Mouse (Mus musculus) kidney, adult 8-10 months (tissue): ENCODE results near the gene Trim38.

Source experiments
- DNase-seq, 2 experiments: peaks; one replicate each; pipeline ENCODE4 v3.0.0; 2022

Gene Trim38

DNA sequence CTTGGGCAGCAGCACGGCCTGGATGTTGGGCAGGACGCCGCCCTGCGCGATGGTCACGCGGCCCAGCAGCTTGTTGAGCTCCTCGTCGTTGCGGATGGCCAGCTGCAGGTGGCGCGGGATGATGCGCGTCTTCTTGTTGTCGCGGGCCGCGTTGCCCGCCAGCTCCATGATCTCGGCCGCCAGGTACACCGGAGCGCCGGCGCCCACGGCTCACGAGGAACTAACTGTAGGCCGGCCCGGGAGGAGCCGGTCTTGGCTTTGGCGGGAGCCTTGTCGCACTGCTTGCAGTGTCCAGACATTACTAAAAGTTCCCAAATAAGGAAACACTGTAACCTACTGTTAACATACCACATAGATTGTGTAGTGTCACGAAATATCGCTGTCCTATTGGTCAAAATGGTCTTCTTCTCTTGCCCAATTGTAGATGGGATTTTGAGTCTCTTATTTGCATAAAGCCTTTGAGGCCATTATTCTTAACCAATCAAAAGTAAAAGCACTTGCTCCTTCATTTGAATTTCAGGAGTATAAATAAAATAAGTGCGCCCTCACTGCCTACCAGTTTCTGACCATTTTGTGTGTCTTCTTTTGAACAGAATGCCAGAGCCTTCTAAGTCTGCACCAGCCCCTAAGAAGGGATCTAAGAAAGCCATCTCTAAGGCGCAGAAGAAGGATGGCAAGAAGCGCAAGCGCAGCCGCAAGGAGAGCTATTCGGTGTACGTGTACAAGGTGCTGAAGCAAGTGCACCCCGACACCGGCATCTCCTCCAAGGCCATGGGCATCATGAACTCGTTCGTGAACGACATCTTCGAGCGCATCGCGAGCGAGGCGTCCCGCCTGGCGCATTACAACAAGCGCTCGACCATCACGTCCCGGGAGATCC lies 23.3 kb upstream of the Trim38 start, which contains the start of gene Hist1h2bb:
Hist1h2bb (plus strand) TSS at position 534 of the 880 bp plus-strand sequence.
- peak; percentile 59 to 86 for DNase-seq

DNA sequence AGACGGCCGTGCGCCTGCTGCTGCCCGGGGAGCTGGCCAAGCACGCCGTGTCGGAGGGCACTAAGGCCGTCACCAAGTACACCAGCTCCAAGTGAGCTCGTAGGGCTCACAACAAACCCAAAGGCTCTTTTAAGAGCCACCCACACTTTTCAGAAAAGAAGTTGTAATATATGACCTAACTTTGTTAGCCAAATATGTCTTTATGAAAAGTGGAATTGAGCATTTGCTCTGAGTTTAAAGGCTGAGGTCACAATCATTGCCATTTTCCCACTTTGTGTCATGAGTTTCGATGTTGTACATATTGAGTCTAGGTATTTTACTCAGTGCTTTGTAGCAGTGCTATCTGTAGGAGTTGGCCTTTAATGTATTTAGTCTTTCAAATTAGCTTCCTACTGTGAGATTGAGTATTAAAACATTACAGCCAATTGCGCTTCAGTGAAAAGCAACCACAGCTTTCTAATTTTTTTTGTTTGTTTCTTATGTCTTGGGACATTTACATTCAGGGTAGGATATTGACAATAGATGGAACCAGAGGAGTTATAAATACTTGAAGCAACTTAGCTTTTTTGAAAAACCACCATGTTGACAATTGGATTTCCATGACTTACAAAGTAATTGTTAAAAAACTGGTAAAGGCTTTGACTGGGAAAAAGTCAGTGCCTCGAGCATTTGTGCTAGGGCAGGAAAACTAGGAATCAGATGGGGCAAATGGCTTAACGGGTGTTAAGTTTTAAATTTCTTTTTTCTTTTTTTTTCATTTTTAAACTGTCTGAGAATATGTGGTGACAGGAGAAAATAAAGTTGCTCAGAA lies 22.4 kb upstream of the Trim38 start:
- no peak for DNase-seq

DNA sequence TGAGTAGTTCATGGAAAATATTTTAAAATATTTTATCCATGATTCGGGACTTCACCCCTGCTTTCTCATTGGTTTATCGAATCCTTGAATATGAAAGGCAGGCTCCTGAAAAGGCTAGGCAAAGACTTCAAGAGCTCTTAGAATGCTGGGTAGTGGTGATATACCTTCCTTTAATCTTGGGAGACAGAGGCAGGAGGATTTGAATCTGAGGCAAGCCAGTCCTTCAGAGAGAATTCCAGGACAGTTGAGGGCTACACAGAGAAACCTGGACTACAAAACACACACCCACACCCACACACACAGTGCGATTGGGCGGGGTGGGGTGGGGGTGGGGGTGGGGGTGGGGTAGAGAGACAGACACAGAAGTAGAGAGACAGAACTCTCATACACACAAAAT lies 21.8 kb upstream of the Trim38 start:
- DNase-seq, result no peak

DNA sequence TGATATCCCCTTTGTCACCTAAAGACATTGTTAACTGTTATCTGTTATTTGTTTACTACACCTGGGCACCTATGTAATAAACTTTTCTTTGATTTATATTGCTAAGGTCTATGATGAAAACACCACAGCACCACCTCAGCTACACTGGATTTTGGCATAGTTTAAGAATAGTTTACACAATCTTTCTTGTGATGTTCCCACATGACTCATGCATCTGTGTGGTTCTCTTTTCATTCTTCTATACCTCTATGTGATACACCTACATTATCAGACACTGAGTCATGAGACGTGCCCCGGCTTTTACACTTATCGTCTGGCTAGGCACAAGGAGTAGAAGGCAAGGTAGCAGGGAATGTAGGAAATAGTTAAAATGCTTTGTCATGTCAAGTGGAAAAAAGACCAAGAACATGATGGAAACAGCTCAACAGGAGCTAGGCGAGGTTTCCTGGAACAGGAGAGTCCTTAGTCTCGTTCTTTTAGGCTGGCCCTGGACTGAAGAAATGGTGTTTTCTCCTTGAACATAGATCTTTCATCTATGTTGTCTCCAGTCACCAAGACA lies 20.1 kb upstream of the Trim38 start:
- DNase-seq, result no peak

DNA sequence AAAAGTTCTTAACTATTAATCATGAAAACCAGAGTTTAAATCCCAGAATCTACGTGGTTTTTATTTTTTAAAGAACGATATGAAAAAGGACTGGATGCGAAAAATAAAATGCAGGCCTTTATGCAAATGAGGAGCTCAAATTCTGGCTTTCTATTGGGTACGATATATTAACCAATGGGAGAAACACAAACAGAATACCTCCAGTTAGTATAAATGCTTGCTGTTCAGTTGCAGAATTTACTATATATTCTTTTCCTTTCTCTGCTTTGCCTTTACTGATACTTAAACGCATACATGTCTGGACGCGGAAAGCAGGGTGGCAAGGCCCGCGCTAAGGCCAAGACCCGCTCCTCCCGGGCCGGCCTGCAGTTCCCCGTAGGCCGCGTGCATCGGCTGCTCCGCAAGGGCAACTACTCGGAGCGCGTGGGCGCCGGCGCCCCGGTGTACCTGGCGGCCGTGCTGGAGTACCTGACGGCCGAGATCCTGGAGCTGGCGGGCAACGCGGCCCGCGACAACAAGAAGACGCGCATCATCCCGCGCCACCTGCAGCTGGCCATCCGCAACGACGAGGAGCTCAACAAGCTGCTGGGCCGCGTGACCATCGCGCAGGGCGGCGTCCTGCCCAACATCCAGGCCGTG lies 18.8 kb upstream of the Trim38 start, which contains the start of gene Hist1h2ab:
Hist1h2ab (plus strand) TSS at position 288 of the 639 bp plus-strand sequence.
- peak in 1 of 2 experiments; percentile 32 for DNase-seq

DNA sequence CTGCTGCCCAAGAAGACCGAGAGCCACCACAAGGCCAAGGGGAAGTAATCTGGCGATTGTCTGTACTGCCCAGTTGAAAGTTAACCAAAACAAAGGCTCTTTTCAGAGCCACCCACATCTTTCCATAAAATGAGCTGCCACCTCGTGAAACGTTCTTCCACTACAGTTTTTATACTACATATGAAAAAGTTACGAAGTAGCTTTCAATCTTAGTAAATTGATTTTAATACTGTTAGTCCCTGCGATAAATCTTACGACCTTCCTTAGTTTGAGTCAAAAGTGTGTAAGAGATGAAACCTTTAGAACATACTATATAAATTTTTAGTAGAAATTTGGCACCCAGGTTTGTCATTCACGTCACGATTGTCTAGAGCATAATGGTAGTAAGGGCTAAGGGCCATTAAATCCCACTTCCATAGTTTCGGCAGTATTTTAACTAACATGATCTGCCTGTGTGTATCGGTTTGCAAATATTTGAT lies 18.2 kb upstream of the Trim38 start:
- DNase-seq, result no peak

DNA sequence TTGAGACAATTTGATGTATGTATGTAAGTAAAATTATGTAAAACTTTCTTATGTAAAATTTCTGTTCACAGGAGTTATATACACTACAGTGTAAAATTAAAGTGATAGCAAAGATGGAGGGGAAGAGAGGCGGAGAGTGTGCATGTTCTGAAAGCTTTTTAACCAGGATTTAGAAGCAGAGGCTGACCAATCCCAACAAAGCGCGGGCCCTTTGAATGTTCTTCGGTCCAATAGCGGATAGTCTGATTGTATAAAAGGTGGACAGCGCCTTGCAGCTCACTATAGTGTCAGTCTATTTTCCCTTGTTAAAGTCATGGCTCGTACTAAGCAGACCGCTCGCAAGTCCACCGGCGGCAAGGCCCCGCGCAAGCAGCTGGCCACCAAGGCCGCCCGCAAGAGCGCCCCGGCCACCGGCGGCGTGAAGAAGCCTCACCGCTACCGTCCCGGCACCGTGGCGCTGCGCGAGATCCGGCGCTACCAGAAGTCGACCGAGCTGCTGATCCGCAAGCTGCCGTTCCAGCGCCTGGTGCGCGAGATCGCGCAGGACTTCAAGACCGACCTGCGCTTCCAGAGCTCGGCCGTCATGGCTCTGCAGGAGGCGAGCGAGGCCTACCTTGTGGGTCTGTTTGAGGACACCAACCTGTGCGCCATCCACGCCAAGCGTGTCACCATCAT lies 17.5 kb upstream of the Trim38 start, which contains the start of gene Hist1h3b:
Hist1h3b (plus strand) TSS at position 201 of the 675 bp plus-strand sequence.
- peak; percentile 66 to 84 for DNase-seq

DNA sequence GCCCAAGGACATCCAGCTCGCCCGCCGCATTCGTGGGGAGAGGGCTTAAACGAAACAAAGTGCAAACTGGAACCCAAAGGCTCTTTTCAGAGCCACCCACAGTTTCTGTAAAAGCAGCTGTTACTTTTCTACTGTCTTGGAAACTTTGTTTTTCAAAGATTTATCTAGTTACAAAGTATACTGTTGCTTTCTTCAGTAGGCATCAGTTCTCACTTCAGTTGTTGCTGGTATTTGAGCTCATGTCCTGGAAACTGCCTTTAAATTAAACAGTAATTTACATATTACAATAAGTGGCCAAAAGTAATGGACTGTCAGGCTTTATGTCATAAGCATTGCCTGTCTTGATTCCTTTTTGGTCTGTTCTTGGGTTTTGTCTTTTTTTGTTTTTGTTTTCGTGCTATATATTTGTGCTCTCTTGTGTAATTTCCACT lies 17.0 kb upstream of the Trim38 start:
- DNase-seq, result no peak

DNA sequence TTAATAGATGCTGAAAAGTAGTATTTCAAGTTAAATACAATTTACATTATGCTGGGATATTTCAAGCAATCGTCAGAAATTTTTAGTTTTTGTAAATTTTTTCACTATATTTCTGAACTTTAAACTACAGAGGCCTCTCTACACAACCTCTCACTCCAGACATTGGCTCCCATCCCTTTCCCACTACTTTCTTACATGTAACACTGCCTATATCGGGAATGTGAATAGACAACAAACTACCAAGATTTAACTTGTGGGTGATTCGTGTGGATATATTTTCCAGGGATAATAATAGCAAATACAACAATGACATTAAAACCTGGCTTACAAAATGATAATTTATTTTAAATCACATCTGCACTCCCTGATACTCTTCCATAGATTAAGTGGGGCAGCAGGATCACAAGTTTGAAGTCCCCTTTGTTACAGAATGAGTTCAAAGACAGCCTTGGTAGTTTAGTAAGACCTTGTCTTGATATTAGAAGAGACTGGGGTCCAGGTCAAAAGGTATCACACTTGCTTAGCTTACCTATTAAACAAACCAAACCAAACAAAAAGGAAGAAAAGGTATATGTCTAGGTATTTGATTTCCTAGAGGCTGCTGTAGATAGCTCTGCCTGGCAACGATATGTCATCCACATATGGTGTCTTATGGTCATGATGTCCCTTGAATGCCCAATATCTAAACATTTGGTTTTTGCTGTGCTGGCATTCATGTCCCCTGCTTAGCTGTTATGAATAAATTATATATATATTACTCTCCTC lies 16.2 kb upstream of the Trim38 start:
- DNase-seq, result no peak

DNA sequence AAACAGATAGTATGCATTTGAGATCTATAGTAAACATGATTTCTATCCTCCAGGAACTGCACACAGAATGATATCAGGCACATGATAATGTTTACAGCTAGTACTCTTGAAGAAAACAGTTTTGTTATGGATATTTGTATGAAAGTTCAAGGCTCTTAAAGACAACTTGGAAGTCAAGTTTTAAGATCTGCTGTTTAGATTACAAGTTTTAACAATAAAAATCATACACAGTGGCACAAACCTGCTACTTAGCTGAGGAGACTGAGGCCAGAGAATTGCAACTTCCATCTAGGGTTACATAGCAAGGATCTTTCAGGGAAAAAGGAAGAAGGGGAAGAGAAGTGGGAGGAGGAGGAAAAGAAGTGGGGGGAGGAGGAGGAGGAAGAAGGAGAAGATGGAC lies 14.7 kb upstream of the Trim38 start:
- DNase-seq, result no peak

DNA sequence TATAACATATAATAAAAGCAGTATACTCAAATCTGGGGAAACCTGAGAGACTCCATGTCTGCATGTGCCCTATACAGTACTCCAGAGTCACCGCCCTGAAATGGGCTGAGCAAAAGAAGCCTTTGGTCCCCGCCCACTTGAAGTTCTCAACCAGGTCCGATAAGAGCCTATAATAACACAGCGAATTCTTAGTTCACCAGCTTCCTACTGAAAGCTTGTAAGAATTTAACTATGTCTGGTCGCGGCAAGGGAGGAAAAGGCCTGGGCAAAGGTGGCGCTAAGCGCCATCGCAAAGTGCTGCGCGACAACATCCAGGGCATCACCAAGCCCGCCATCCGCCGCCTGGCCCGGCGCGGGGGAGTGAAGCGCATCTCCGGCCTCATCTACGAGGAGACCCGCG lies 12.9 kb upstream of the Trim38 start, which contains the start of gene Hist1h4b:
Hist1h4b (plus strand) TSS at position 224 of the 400 bp plus-strand sequence.
- DNase-seq, result peak; percentile 89 to 92

DNA sequence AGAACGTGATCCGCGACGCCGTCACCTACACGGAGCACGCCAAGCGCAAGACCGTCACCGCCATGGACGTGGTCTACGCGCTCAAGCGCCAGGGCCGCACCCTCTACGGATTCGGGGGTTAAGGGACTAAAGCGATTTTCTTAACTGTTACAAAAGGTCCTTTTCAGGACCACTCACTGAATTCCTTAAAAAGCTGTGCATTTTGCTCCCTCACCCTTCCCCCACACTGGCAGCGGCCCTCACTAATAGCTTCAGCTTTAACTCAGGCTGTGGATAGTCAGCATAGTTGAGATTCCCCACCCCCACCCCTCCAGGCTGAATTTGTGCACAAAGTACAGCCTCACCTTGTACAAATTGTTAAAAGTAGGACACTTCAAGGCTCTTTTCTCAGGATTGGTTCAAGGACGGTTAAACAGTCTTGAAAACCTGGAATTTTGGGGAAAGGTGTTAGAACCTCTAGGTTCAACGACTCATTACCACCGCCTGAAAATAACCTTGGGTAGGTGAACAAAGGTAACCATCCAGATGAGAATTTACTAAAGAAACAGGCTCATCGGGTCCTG lies 12.4 kb upstream of the Trim38 start:
- DNase-seq, result no peak

DNA sequence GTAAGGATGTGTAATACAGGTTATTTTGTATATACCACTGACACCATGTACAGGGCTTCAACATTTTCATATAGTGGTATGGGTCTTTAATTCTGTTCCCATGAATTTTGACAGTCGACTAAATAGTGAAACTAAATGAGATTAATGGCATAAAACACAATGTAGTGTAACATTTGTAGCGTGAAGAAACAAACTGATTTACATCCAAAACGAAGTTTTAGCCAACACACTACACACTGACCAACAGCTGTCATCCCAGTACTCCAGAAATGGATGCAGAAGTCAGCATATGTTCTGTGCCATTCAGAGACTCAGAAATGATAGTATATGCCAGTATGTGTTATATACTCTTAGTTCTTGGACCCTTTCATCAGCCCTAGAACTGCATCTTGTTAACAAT lies 11.8 kb upstream of the Trim38 start:
- no peak for DNase-seq

DNA sequence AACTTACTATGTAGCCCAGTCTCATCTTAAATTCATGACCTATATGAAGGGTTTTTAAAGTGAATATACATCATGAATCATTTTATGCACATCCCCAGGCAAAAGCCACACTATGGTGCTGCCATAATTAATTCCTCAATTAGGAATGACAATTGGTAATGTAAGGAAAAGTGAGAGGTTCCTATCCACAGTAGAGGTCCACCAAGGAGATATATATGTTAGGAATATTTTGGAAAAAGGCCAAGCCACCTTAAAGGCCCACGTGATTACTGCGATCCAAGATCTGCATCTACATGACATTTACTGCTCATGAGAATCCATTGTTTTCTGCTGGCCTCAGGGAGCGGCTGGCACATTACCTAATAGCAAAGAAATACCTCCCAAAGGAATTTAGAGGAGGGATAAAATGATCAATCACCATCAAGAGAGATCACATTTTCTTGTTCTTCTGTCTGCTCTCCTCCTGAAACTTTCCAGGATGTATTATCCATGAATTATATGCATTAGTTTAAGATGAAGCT lies 10.4 kb upstream of the Trim38 start:
- no peak for DNase-seq

DNA sequence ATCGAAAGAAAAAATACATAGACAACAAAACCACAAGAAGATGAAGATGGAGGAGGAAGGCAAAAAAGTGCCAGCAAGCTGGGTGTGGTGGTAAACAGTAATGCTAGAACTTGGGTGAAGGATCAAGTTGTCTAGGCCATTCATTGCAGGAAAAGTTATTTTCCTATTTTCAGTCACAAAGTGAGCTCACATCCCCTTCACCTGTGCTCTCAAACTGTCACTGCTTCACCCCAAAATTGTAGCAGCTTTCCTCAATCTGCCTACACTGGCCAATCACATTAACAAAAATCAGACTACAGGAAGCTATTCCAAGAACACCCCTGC lies 9.8 kb upstream of the Trim38 start:
- DNase-seq, result no peak

DNA sequence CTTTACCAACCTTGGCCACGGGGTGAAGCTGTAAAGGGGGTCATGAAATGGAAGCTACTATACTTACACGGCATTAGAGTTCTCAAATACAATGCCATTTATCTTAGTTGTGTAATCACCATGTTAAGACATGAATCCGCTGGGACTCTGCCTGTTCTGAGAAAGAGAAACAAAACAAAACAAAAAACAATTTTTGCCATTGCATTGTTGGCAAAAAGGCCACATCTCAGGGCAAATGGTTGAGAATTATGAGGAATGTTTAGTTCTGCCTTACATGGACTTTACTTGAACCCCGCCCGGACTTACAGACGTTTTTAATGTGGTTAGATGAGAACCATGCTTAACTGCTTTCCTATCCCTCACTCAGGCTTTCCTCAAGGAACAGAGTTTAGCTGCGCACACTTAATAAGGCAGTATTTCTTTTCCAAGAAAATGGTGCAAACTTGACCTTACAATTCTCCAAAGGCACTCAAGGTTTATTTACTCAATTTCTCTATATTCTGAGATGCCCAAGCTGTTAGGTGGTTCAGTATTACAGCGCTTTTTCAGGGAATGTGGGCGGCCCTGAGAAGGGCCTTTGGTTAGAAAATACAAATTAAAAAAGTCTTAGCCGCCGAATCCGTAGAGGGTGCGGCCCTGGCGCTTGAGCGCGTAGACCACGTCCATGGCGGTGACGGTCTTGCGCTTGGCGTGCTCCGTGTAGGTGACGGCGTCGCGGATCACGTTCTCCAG lies 9.3 kb upstream of the Trim38 start:
- no peak for DNase-seq

DNA sequence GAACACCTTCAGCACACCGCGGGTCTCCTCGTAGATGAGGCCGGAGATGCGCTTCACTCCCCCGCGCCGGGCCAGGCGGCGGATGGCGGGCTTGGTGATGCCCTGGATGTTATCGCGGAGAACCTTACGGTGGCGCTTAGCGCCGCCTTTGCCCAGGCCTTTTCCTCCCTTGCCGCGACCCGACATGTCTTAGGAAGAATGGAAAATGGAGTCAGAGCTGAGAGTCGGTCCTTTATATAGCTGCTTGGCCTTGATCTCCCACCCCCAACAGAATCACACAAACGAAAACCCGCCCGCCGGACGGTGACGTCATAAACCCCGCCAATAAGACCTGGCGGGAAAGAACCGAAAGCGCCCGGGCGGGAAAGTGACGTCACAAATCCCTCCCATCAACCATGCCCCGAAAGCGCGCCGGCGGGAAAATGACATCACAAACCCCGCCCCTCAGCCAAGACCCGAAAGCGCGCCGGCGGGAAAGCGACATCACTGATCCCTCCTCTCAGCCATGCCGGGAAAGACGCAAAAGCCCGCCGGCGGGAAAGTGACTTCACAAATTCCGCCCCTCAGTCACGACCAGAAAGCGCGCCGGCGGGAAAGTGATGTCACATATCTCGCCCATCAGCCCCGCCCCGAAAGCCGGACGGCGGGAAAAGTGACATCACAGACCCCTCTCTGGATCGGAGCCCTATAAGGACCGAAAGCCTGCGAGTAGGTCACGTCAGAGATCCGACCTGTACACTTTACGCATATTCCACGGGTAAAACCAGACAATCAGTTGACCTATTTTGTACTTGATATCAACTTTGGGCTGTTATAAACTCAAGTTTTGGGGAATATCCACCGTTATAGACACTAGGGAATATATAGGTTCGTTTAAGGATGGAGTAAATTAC lies 8.5 kb upstream of the Trim38 start, which contains the start of gene Hist1h4a:
Hist1h4a (minus strand) TSS at position 259 of the 893 bp plus-strand sequence.
- peak; percentile 93 to 95 for DNase-seq
